Mouse (Mus musculus): ENCODE measurements at regions not wholly inside any gene's neighbourhood (a gene's known extent, or its start where the extent isn't known, plus 50 kb on each side); places are given as distances from the start of the nearest gene placed in this dataset.

DNA sequence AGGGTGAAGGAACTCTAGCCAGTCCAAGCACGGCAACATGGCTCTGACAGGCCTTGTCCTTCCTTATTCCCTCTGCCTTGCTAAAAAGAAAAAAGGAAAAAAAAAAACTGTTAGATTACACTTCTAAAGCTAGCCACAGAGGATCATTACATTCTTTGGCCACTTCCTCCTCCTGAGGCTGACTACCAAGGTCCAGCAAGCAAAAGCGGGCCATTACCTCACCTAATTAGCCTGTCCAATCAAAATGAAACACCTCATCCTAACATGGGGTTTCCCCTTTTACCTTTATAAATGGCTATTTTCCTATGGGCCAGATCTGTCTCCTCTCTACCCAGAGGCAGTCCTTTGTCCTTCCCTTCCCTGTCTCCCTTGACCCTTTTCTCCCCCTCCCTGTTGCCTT lies 102.2 kb downstream of the Pih1h3b start:
- no peaks in the 10 kb centered on the region for H3K27me3 ChIP-seq (ENCODE audit: control insufficient read depth, insufficient read depth, low read length)

GRCm38 (mm10) chrX:140165966-140166365 lies 103.3 kb downstream of the Pih1h3b start:
- H3K4me3 ChIP-seq (ENCODE audit: control insufficient read depth, low read depth, low read length): no peak overlapping the region
- H3K36me3 ChIP-seq (ENCODE audit: control insufficient read depth, insufficient read depth, low read length): no peaks in the 10 kb centered on the region
- no peaks in the 10 kb centered on the region for H3K4me1 ChIP-seq (ENCODE audit: control insufficient read depth, insufficient read depth, low read length)
- no peak for TF ChIP-seq POLR2A (IDR thresholded peaks at IDR 0.05; ENCODE audit: control insufficient read depth, low read depth, low read length)
- no peaks in the 10 kb centered on the region for H3K27me3 ChIP-seq (ENCODE audit: control insufficient read depth, insufficient read depth, low read length)
- H3K27ac ChIP-seq (ENCODE audit: control insufficient read depth, insufficient read depth, low read depth, low read length): no peak overlapping the region

More for the DNA sequence above, 102.2 kb downstream of the Pih1h3b start:
- TF ChIP-seq CTCF (IDR thresholded peaks at IDR 0.05; ENCODE audit: control insufficient read depth, insufficient read depth, insufficient replicate concordance, low read depth, low read length) (no peak), POLR2A (IDR thresholded peaks at IDR 0.05; ENCODE audit: control insufficient read depth, low read depth, low read length) (no peak)
- Histone ChIP-seq H3K36me3 (ENCODE audit: control insufficient read depth, insufficient read depth, low read length) (no peaks in the 10 kb centered on the region), H3K4me1 (ENCODE audit: control insufficient read depth, insufficient read depth, low read length) (no peaks in the 10 kb centered on the region), H3K27ac (ENCODE audit: control insufficient read depth, insufficient read depth, low read depth, low read length) (no peak overlapping the region), H3K4me3 (ENCODE audit: control insufficient read depth, low read depth, low read length) (no peak overlapping the region)

GRCm38 (mm10) chrX:140179850-140180249 lies 117.2 kb downstream of the Pih1h3b start:
- Histone ChIP-seq H3K36me3 (ENCODE audit: control insufficient read depth, insufficient read depth, low read length) (no peaks in the 10 kb centered on the region), H3K27me3 (ENCODE audit: control insufficient read depth, insufficient read depth, low read length) (no peaks in the 10 kb centered on the region), H3K4me1 (ENCODE audit: control insufficient read depth, insufficient read depth, low read length) (no peaks in the 10 kb centered on the region), H3K4me3 (ENCODE audit: control insufficient read depth, low read depth, low read length) (no peak overlapping the region), H3K27ac (ENCODE audit: control insufficient read depth, insufficient read depth, low read depth, low read length) (no peak overlapping the region)
- no peak for TF ChIP-seq CTCF (IDR thresholded peaks at IDR 0.05; ENCODE audit: control insufficient read depth, insufficient read depth, insufficient replicate concordance, low read depth, low read length)
- no peak for TF ChIP-seq POLR2A (IDR thresholded peaks at IDR 0.05; ENCODE audit: control insufficient read depth, low read depth, low read length)

GRCm38 (mm10) chrX:140183003-140183402 lies 120.3 kb downstream of the Pih1h3b start:
- TF ChIP-seq CTCF (IDR thresholded peaks at IDR 0.05; ENCODE audit: control insufficient read depth, insufficient read depth, insufficient replicate concordance, low read depth, low read length) (no peak), POLR2A (IDR thresholded peaks at IDR 0.05; ENCODE audit: control insufficient read depth, low read depth, low read length) (no peak)
- H3K27me3 ChIP-seq (ENCODE audit: control insufficient read depth, insufficient read depth, low read length): no peaks in the 10 kb centered on the region

DNA sequence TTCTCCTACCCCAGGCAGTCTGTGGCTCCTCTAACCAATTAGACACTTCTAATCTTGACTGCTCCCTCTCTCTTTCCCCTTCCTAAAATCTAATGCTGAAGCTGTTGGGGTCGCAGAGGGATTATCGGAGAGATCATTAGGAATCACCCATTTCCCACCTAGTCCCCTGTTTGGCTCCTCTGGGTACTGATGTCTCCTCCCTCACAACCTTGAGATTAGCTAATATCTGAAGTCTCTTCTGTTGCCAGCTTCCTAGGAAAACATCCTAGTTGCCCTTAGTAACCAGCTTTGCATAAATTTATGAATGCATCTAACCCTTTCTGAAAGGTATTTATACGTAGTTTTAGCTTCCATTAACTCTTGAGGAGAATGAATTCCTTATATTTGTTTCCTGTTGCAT lies 138.4 kb upstream of the Frmpd3 start:
- TF ChIP-seq POLR2A (IDR thresholded peaks at IDR 0.05; ENCODE audit: control insufficient read depth, low read depth, low read length): no peak
- no peak for TF ChIP-seq CTCF (IDR thresholded peaks at IDR 0.05; ENCODE audit: control insufficient read depth, insufficient read depth, insufficient replicate concordance, low read depth, low read length)
- no peaks in the 10 kb centered on the region for H3K36me3 ChIP-seq (ENCODE audit: control insufficient read depth, insufficient read depth, low read length)
- H3K4me1 ChIP-seq (ENCODE audit: control insufficient read depth, insufficient read depth, low read length): no peaks in the 10 kb centered on the region
- no peaks in the 10 kb centered on the region for H3K27me3 ChIP-seq (ENCODE audit: control insufficient read depth, insufficient read depth, low read length)
- no peak overlapping the region for H3K27ac ChIP-seq (ENCODE audit: control insufficient read depth, insufficient read depth, low read depth, low read length)
- H3K4me3 ChIP-seq (ENCODE audit: control insufficient read depth, low read depth, low read length): no peak overlapping the region

More at GRCm38 (mm10) chrX:140183003-140183402, 120.3 kb downstream of the Pih1h3b start:
- Histone ChIP-seq H3K4me1 (ENCODE audit: control insufficient read depth, insufficient read depth, low read length) (no peaks in the 10 kb centered on the region), H3K4me3 (ENCODE audit: control insufficient read depth, low read depth, low read length) (no peak overlapping the region), H3K27ac (ENCODE audit: control insufficient read depth, insufficient read depth, low read depth, low read length) (no peak overlapping the region), H3K36me3 (ENCODE audit: control insufficient read depth, insufficient read depth, low read length) (no peaks in the 10 kb centered on the region)

DNA sequence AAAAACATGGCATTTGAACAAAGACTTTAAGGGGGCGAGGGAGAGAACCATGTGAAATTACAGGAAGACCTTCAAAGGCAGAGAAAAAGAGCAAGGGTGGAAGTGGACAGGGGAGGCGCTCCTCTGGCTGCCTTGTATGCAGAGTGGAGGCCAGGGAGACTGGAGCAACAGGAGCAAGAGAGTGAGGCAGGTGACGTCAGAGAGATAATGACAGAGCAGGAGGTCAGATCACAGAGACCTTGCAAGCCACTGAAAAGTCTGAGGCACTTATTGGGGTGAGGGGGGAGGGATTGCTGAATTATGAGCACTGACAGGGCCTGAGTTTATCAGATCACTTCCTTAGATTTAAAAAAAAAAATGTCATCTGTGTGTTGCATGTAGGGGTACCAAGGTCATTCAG lies 133.3 kb upstream of the Frmpd3 start:
- H3K27ac ChIP-seq (ENCODE audit: control insufficient read depth, insufficient read depth, low read depth, low read length): no peak overlapping the region
- no peak overlapping the region for H3K4me3 ChIP-seq (ENCODE audit: control insufficient read depth, low read depth, low read length)
- H3K4me1 ChIP-seq (ENCODE audit: control insufficient read depth, insufficient read depth, low read length): no peaks in the 10 kb centered on the region
- TF ChIP-seq CTCF (IDR thresholded peaks at IDR 0.05; ENCODE audit: control insufficient read depth, insufficient read depth, insufficient replicate concordance, low read depth, low read length): no peak
- no peak for TF ChIP-seq POLR2A (IDR thresholded peaks at IDR 0.05; ENCODE audit: control insufficient read depth, low read depth, low read length)
- H3K27me3 ChIP-seq (ENCODE audit: control insufficient read depth, insufficient read depth, low read length): no peaks in the 10 kb centered on the region
- H3K36me3 ChIP-seq (ENCODE audit: control insufficient read depth, insufficient read depth, low read length): no peaks in the 10 kb centered on the region

DNA sequence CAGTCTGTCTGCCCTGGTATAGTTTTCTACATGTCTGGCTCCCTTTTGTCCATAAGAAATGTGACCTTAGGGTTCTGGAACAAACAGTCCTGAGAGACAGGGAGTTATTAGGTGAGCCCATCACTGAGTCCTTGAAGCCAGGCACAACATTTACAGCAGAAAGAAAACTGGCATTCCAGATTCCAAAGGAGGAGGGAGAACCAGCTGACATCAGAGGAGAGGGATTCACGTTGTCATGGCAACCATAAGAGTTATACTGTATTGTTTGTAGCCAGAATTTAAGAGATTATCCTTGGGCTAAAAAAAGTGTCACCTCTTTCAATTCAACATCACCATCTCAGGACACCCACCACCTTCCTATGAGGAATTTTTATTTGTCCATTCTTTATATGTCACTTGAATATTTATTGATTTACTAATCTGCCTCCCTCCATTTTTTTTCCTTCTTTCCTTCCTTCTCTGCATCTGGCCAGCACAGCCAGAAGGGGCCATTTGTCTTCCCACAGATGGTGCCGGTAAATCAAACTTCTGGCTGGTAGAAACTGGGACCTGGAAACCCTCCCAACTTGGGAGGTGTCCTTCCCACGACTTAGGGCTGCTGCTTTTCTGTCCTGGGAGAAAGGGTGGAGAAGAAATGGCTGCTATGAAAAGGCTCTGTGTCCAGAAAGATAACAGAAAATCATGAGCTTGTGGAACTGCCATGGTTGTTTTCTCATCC lies 129.3 kb upstream of the Frmpd3 start:
- TF ChIP-seq CTCF (IDR thresholded peaks at IDR 0.05; ENCODE audit: control insufficient read depth, insufficient read depth, insufficient replicate concordance, low read depth, low read length): no peak
- no peak for TF ChIP-seq POLR2A (IDR thresholded peaks at IDR 0.05; ENCODE audit: control insufficient read depth, low read depth, low read length)
- H3K4me3 ChIP-seq (ENCODE audit: control insufficient read depth, low read depth, low read length): peak overlapping the region; percentile 27; the same call in 1 of the 2 replicates
- H3K4me1 ChIP-seq (ENCODE audit: control insufficient read depth, insufficient read depth, low read length): no peaks in the 10 kb centered on the region
- H3K36me3 ChIP-seq (ENCODE audit: control insufficient read depth, insufficient read depth, low read length): no peaks in the 10 kb centered on the region
- peak overlapping the region; percentile 42 for H3K27ac ChIP-seq (ENCODE audit: control insufficient read depth, insufficient read depth, low read depth, low read length)
- H3K27me3 ChIP-seq (ENCODE audit: control insufficient read depth, insufficient read depth, low read length): no peaks in the 10 kb centered on the region

Data from testis, adult 2 months (tissue).